Mouse (Mus musculus) cerebellum, adult 9-10 months (tissue): ENCODE data around the gene Rbpj.
"Not testable (repeated sequence)": the region's sequence is repeated elsewhere in the genome, so short reads cannot be mapped to it uniquely, and the experiment has no call there.

ENCODE experiments used
- DNase-seq: peaks from one replicate; pipeline ENCODE4 v3.0.0; 2022

Rbpj gene

GRCm38 (mm10) chr5:53516482-53516881 lies 50.5 kb downstream of the Rbpj start:
- no peak for DNase-seq

- no peak for DNase-seq
Observed at GRCm38 (mm10) chr5:53517802-53518201, 51.9 kb downstream of the Rbpj start.

- DNase-seq: no peak
Observed at GRCm38 (mm10) chr5:53519131-53519530, 53.2 kb downstream of the Rbpj start.

- DNase-seq: no peak
Observed at GRCm38 (mm10) chr5:53519998-53520577, 54.1 kb downstream of the Rbpj start.

- peak; percentile 16 for DNase-seq
Observed at GRCm38 (mm10) chr5:53523046-53523445, 57.1 kb downstream of the Rbpj start.

GRCm38 (mm10) chr5:53524162-53524561 lies 58.2 kb downstream of the Rbpj start:
- DNase-seq: no peak

GRCm38 (mm10) chr5:53524831-53525230 lies 58.9 kb downstream of the Rbpj start:
- no peak for DNase-seq

GRCm38 (mm10) chr5:53525305-53526069 lies 59.5 kb downstream of the Rbpj start:
- DNase-seq: peak; percentile 76

GRCm38 (mm10) chr5:53526070-53526430 lies 60.1 kb downstream of the Rbpj start:
- no peak for DNase-seq

- no peak for DNase-seq
Observed at GRCm38 (mm10) chr5:53529846-53530245, 63.9 kb downstream of the Rbpj start.

- no peak for DNase-seq
Observed at GRCm38 (mm10) chr5:53535096-53535495, 69.1 kb downstream of the Rbpj start.

- DNase-seq: no peak
Observed at GRCm38 (mm10) chr5:53536635-53537554, 70.9 kb downstream of the Rbpj start.

- DNase-seq: no peak
Observed at GRCm38 (mm10) chr5:53539860-53540633, 74.1 kb downstream of the Rbpj start.

GRCm38 (mm10) chr5:53542073-53542472 lies 76.1 kb downstream of the Rbpj start:
- DNase-seq: no peak

GRCm38 (mm10) chr5:53543399-53543798 lies 77.4 kb downstream of the Rbpj start:
- DNase-seq: no peak

GRCm38 (mm10) chr5:53543945-53544344 lies 78.0 kb downstream of the Rbpj start:
- DNase-seq: no peak

GRCm38 (mm10) chr5:53546440-53546839 lies 80.5 kb downstream of the Rbpj start:
- no peak for DNase-seq

- DNase-seq: no peak
Observed at GRCm38 (mm10) chr5:53546979-53547472, 81.1 kb downstream of the Rbpj start.

GRCm38 (mm10) chr5:53550329-53550728 lies 84.4 kb downstream of the Rbpj start:
- DNase-seq: not testable (repeated sequence)

- DNase-seq: no peak
Observed at GRCm38 (mm10) chr5:53551394-53551793, 85.4 kb downstream of the Rbpj start.

- no peak for DNase-seq
Observed at GRCm38 (mm10) chr5:53551910-53552309, 86.0 kb downstream of the Rbpj start.

- no peak for DNase-seq
Observed at GRCm38 (mm10) chr5:53553281-53553680, 87.3 kb downstream of the Rbpj start.

GRCm38 (mm10) chr5:53554180-53554579 lies 88.2 kb downstream of the Rbpj start:
- no peak for DNase-seq
